Mouse (Mus musculus) embryonic fibroblast, embryonic 13.5 days (primary cell): ENCODE data around the gene Opn1sw.

Experiments
- CTCF ChIP-seq: IDR thresholded peaks from 2 replicates; pipeline ENCODE4 v1.5.1; 2011; ENCODE audit warnings: mild to moderate bottlenecking, control low read depth, low read length, moderate library complexity, borderline replicate concordance; ENCODE audit not compliant: insufficient read depth
- POLR2A ChIP-seq: IDR thresholded peaks from 2 replicates; pipeline ENCODE4 v1.6.1; 2011; ENCODE audit warnings: low read depth, mild to moderate bottlenecking, control low read depth, low read length, moderate library complexity

DNA sequence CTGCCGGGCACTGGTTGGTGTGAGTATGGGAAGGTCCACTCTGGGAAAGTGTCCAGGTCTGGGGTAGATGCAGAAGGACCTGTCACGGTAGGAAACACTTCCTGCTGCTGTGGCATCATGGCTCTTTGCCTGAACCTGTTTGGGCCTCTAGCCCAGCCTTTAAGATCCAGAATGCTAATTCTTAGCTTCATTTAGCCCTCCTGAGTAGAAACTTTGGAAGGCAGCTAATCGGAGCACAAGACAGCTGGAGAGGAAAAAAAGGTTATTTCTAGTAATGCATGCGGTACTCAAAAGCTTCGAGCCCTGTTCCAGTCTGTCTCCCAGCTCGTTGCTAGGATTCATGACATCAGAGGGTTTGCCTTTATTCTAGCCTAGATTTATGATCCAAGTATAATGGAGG, 18.1 kb upstream of the Opn1sw start:
- no peak for TF ChIP-seq POLR2A
- no peak for TF ChIP-seq CTCF
